Mouse (Mus musculus): ENCODE results near the gene Metap1d.

Metap1d gene

DNA sequence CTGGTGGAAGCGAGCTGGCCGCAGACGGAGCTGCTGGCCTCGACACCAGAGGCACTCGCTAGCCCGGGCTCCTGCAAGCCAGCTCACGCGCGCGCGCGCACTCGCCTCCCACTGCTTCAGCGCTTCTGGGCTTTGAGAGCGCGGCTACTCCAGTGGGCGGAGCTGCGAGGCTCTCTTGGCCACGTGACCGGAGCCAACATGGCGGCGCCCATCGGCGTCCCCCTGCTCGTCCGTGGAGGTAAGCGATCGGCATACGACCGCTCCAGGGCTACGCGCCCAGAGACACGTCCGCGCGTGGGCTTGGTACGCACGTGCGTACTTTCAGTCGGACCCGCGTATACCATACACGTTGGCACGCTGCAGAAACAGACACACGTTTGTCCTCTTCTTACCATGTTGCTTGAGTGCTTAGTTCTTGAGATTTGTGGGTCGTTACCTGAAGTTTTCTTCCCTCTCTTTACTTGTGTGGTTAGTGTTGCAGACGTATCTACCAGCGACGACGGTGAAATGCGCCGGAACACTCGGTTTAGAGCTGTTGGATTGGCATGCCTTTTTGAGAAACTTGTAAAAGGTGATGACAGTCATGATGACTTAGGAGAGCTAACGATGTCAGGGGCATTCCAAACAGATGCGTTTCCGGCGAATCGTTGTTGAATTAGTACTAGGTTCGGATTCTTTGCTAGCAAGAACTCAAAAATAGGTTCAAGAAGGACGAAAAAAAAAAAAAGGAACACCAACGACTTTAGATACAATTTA lies at the start of gene Metap1d:
Gene Metap1d, plus strand, starts transcription at position 116 of the 756 bp plus-strand sequence.
- peak; percentile 95 for DNase-seq (ENCODE audit: extremely low spot score)

DNA sequence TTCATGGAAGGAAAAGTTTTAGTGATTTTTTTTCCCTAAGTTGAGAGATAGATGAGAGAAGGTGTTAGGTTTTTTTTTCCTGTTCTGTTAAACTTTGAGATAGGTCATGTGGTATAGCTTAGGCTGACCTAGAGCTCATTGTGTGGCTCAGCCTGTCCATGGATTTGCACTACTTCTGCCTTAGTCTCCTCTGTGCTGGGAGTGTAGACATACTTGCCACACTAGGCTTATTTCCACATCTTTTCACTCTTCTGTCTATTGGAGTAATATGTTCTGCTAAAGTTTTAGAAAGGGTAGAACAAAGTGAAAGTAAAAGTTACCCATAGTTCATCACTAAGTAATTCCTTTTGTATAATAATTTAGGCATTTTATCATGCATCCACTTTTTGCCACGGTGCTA lies 47.5 kb upstream of the Metap1d start:
- no peak for DNase-seq (ENCODE audit: extremely low spot score)

DNA sequence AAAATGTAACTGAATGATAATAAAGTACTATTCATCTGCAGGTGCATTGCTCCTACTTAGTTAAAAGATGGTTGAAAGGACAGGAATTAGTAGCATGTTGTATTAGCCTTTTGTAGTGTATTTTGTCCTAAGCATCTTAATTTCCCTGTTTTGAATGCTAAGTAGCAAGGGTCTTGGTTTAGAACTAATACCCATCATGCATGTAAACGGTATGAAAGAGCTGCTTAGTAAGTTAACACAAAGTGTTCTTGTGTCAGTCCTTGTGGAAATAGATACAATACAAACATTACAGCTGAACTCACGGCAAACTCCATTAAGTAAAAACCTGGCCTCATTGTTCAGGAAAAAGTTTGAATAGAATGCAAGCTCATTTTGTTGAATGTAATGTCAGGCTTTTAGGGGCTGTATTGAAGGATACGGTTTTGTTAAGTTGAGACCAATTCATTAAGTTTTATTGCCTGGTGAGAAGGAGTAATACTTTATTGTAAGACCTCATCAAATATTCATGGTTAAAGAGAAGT lies 34.3 kb upstream of the Metap1d start:
- DNase-seq (ENCODE audit: extremely low spot score) = no peak

DNA sequence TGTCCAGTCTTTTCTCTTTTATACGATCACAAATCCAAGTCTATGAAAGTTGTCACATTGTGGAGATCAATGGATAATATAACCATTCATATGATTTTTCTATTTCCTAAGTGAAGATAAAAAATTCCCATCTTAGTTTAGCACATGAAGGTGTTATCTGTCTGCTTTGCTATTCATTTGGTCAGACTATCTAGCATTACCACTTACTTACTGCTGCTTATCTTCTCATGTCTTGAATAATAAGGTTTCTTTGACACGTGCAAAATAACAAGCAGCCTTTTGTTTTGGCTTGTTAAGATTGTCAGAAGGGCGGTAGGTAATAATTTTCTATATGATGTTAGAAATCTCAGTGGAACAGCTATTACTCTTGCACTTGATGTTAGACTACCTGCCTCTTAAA lies 33.7 kb upstream of the Metap1d start:
- DNase-seq (ENCODE audit: extremely low spot score) = no peak

DNA sequence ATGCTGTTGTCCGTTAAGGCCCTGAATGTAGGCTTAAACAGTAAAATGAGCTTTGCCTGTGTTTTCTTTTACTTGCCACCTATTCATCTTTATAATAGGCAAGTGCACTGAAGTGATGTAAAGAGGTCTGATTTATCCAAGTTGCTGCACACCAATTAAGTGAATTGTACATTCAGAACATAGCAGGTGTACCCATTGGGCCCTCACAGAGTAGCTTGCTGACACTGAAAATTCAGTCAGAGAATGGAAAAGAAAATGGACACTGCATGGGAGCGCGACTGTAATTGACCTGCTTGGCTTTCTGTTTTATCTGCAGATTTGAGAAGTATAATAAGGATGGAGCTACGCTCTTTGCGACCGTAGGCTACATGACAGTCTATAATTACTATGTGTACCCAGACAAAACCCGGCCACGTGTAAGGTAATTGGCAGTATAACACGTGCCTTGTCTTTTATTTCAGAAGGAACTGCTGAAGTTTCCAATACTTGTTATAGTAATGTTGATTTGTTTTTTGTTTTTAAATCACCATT lies 32.1 kb upstream of the Metap1d start:
- DNase-seq (ENCODE audit: extremely low spot score) = no peak

DNA sequence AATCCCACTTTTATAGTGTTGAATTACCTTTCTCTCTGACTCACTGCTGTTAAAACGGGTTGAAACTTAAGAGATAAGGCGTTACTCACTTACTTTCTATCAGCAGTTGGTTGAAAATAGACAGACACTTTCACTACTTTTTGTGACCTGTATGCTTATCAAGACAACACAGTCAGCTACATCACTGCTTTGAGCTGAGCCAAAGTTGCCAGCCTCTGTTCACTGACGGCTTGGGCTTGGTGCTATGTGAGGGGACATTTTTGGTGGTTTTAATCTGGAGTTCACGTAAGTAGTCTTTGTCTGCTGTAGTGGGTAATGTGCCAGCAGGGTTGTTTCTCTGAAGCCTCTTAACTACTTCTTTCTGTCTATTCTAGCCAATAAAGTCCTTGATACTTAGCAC lies 28.5 kb upstream of the Metap1d start:
- DNase-seq (ENCODE audit: extremely low spot score) = no peak

DNA sequence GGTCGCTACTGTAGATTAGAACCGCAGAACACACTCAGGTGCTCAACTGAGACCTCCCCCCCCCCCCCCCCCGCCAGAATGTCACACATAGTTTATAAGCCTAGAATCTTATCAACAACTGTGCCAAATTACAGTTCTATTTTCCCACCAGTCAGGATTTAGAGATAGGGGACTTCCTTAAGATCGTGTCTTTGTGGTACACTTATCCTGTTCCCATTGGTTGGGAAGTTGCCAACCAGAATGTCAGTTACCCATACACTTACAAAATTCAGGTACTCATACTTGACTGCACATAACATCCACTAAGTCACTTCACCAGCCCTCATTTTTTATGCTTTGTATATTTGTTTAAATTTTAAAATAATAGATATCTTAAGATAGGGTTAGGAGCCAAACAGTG lies 17.6 kb upstream of the Metap1d start:
- DNase-seq (ENCODE audit: extremely low spot score) = no peak

DNA sequence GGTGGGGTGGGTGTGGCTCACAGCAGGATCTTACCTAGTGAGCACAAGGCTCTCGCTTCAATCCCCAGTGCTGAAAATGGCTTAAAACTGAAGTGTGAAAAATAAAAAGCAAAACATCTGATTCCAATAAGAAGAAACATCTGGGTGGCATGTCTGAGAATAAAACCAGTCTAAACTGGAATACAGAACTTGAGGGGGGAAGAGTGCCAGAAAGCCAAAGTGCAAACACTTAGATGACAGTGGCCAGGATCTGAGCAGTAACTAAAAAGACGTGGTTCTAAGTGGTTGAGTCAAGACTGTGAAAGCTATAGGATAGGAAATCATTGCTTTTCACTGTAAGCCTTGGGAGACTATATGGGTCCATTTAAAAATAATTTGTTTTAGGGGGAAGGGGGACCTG lies 9.7 kb upstream of the Metap1d start:
- DNase-seq (ENCODE audit: extremely low spot score) = no peak

DNA sequence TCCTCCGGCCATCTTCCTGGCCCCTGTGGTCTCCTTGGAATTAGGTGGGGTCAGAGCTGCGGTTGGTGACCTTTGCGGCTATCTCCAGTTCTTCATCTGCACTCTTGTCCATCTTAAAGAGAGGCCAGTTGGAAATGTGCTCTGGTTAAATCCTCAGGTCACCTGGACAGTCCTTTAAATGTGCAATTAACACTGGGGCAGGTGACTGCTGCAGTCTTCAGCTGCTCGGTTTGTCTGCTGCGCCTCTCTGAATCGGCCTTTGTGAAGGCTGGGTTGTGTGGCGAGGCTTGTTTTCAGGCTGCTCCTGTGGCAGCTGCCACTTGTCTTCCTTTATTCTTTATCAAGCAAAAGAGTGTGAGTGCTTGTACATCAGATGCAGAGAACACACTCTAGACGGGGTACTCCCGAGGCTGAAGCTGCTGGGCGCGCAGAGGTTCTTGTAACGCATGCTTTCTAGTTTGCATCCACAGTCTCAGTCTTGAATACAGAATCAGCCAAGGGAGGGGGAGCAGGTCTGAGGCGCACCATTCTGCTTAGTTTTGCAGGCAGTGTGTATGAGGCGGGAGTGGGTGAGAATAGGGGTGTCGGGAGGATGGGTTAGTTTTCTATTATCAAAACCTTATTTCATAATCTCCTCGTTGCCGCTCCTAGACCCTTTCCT lies 7.4 kb upstream of the Metap1d start:
- no peak for DNase-seq (ENCODE audit: extremely low spot score)

DNA sequence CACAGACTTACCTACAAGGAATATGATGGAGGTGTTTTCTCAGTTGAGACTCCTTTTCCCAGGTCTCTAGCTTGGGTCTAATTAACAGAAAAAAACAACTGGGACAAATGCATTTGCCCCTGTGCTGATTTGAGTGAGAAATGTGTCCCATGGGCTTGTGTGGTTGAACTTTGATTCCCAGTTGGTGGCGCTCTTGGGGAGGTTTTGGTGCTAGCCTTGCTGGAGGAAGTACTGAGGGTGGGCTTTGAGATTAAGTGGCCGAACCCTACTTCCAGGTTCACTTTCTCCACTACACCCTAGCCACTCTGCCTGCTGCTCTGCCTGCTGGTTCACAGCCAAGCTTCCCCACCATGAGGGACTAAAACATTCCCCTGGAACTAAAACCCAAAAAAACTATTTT lies 3.5 kb upstream of the Metap1d start:
- DNase-seq (ENCODE audit: extremely low spot score) = peak; percentile 46

DNA sequence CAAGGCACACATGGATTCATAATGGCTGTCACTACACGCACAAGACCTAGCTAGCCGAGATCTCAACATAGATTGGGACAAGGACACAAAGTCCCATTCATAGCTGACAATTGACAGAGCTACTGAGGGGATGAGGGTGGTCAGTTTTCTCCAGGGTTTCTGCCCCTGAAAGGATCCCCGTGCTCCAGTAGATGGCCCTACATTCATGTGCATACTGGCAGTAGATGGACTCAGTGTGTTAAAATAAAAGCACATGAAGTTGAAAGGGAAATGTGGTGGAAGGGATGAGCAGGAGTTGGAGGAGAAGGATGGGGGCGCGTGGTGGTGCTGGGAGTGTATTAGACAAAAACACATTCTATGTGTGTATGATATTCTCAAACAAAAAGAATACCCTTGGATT lies 1.3 kb upstream of the Metap1d start:
- DNase-seq (ENCODE audit: extremely low spot score) = no peak

DNA sequence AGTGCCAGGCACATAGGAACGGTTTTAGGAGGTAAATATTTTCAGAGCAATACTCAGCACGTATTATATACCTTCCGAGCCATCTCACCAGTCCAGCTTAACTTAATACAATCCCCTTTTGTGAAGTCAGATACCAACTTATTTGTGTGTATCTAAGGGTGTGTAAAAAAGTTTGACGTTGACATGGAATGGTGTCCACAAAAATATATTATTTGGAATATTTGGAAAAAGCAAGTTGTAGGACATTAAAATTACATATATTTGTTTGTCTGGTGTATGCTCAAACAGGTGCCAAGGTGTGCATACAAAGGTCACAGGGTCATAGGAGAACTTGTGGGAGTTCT lies 813 bp downstream of the Metap1d start:
- DNase-seq (ENCODE audit: extremely low spot score) = no peak

DNA sequence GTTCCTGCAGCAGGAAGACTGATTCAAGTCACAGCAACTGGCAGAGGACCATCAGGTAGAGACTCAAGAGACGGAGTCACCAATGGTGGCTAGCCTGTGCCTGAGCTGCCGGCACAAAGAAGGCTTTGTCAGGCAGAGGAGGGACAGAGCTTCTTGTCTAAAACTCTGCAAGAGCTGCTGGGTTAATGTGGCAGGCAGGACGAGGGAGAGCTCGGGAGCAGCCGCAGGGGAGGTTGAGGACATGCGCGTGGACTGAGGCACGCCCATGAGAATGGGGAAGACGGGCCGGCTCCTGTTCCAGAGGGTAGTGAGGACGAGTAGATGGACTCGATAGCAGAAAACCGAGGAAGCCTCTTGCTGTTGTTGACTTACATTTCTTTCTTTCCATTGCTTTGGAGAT lies 5.5 kb downstream of the Metap1d start:
- DNase-seq (ENCODE audit: extremely low spot score) = no peak

DNA sequence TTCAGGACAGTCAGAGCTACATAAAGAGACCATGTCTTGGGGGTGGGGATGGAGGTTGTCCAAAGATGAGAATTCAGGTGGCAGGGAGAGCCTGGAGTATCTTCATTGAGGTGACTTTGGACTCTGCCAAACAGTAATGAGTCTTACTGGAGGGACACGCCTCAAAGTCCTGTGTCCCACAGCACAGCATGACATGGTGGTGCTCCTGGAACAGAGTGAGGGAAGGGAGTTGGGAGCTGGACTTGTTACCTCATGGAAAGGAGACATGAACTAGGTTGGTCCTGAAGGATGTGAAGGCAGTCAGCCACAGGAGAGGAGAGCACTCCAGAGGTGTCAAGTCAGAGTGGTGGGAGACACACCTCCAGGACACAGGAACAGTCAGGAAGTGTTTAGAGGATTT lies 6.6 kb downstream of the Metap1d start:
- no peak for DNase-seq (ENCODE audit: extremely low spot score)

DNA sequence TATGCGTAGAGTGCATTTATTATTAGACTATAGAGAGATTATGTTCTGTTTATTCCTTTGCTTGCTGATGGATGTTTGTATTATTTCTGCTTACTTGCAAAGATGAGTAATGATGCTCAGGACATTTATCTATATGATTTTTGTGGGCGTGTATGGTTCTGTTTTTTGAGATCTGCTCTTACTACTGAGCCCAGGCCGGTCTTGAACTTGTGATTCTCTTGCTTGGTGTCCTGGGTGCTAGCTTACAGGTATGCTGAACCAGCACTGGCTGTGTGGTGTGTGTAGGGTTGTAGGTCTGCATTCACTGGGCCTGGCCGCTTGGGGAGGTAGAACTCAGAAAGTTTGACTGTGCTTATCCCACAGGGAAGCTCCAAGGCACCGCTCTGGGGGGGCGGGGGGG lies 8.1 kb downstream of the Metap1d start:
- DNase-seq (ENCODE audit: extremely low spot score) = no peak

DNA sequence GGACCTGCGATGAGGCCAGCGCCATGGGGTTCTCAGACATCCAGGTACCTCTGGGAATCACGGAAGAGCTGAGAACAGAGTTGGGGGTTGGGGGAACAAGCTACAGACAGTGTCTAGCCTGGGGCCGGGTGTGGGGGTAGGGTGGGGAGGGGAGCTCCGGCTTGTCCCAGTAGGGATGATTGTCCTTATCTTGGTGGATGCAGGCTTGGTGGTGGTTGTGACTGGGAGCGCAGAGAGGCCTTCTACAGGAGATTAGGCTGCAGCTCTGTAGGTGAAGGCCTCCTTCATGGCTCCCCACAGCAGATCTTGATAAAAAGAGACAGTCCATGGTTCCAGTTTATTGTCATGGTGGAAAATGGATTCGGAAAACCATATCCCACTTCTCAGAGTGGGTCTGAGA lies 8.5 kb downstream of the Metap1d start:
- DNase-seq (ENCODE audit: extremely low spot score) = no peak

DNA sequence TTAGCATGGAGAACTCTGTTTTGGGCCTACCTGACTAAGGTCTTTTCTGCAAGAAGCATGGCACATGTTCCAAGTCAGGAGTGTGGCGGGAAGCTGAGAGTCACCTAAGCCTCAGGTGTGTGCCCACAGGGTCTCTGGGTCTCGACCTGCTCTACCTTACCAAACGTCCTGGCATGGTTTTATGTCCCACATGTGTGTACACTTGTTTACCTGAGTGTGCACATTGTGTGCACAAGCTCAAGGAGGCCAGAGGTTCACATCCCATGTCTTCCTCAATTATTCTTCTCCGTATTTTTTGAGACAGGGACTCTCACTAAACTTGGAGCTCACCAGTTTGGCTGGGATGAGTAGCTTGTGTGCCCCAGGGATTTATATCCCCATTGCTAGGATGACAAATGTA lies 9.0 kb downstream of the Metap1d start:
- no peak for DNase-seq (ENCODE audit: extremely low spot score)

DNA sequence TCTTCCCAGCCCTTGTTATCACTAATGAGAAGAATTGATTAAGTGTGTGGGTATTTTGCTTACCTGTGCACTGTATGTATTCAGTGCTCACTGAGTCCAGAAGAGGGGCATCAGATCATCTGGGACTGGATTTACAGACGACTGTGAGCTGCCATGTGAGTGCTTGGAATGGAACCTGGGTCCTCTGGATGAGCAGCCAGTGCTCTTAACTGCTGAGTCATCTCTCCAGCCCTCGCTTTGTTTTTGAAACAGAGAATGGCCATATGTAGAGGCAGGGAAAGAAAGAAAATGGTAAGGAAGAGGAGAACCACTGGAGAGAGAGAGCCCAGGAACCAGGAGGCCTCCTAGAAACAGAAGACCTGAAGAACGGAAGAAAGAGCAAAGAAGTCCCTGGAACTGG lies 9.5 kb downstream of the Metap1d start:
- DNase-seq (ENCODE audit: extremely low spot score) = no peak

DNA sequence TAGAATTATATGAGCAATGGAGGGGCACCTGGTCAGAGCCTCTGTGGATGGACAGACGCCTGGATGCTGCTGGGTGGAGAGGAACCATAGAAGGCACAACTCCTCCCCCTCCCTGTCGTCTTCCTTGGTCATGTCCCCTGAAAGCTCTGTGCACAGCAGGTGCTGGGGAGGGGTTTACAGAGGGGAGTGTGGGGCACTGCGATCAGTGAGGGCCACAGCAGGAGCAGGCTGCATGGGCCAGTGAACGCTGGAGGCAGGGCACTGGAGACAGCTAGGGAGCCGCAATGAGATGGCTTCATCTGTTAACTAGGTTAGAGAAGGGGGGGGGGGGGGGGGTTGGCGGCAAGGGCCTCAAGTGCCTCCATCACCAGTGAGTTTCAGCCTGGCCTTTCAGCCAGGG lies 13.0 kb downstream of the Metap1d start:
- DNase-seq (ENCODE audit: extremely low spot score) = no peak

DNA sequence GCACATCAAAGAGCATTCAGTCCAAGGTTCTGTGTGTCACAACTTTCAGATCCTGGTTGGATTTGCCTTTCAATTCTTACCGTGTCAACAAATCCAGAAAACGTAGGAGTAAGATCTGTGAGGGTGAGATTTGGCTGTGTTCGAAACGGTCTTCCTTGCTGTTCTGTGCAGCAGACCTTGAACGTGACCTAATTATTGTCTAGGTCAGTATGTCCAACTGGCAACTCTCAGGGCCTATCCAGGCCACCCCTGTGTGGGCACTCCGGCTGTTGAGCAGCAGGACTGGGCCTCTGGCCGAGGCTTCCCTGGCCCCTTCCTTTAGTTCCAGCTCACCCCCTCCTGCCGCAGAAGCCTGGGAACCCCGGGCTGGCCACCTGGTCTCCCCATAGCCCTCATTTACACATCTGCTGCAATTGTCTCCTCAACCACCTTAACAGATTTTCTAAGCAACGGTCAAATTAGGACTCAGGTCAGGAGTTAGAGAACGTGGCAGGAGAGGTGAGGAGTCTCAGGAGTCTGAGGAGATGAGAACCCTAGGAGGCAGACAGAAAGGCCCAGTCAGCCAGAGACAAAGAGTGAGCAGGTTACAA lies 13.9 kb downstream of the Metap1d start:
- no peak for DNase-seq (ENCODE audit: extremely low spot score)

DNA sequence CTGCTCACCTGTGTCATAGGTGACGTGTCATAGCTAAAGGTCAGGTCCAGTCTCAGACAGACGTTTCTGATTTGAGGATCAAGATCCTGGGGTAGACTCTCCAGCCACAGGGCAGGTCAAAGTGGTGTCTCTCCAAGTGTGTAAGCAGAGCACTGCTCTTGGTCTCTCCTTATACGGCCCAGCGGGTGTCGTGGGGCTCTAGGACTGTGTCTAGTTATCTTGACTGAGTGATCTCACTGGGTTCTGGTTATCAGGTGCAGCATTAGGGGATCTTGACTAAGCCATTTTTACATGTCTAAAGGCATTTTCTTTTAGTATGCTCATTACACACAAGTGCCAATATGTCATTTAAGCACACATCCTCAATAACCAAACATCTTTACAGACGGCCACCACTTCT lies 18.0 kb downstream of the Metap1d start:
- DNase-seq (ENCODE audit: extremely low spot score) = no peak

DNA sequence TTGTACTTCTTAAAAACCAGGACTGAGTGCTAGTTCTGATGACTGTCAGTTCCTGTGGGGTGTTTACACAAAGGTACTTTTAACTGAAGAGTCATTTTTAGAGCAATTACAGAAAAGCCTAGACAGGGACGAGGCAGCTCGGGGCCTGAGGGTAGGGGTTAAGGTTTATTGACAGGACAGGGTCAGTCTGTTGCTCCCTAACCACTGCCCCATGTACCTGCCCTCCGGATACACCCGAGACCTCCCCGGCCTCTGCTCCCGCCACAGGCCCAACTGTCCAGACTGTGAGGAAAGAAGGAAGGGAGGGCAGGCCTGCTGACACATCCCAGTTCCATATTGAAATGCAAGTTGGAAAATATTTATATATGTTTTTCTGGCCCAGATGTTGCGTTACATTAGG lies 20.8 kb downstream of the Metap1d start:
- no peak for DNase-seq (ENCODE audit: extremely low spot score)

DNA sequence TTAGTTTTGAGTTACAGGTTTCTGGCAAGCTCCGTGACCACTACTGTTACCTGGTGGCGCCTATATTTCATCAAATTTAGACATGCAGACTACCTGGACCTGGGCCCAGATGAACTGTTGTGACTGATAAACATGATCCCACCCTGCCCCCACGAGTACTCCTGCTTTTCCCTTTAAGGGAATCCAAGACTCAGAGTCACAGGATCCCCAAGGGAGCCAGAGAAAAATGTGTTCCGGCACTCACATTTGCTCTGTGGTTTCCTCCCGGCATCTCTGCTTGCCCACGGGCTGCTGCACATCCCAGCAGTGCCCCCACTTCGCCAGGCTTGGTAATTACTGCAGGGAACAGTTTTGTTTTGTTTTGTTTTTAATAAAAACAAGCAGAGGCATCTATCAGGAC lies 21.3 kb downstream of the Metap1d start:
- DNase-seq (ENCODE audit: extremely low spot score) = no peak

Measured in embryo, embryonic 9.5 days (tissue).